ENCODE assay signal across 8 mouse cellular contexts in the genomic region with DNA sequence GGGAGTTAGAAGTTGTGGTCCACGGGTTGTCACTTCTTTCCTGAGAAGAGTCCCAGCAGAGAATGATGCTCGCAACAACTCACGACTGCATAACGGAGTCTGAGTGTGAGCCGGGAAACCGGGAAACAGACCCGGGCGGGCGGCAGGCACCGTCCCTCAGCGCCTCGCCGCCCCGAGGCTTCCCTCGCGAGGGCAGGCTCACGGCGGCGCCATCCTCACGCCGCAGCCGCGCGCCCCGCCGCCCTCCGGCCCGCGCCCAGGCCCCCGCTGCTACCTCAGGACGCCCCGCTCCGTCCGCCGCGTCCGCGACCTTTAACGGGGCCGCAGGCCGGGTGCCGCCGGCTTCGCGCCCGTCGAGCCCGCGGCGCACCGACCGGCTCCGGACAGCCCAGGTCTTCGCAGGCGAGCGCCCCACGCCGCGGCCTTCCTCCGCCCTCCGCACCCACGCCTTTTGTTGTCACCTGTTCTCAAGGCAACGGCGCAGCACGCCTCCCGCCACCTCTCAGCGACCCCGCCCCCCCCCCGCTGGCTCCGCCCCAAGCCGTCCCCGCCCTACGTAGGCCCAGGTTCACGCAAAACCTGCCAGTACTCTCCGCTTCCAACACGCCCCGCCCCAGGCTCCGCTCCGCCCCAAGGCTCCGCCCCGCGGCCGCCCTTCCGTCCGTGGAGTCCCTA. TPM values are rescaled to one million over a fixed set of nuclear protein-coding genes. Genes with fewer than 3 reads are reported as not detected.
DNase-seq lines count a peak whose midpoint lies in the region; ATAC-seq lines count a peak whose summit lies in the region.

A gene (minus strand): TSS at position 494 of the 675 bp plus-strand sequence.

- H3K36me3 ChIP-seq in hindbrain, embryonic 14.5 days (replicated peaks; ENCODE audit: control insufficient read depth, insufficient read depth), result no peaks in the 10 kb centered on the region

- peak; percentile 77 for DNase-seq in WW6 (ENCODE audit: low read depth, low spot score)
- DNase-seq in cerebellum, postnatal 25 days, result peak; percentile 69 to 83
- DNase-seq in frontal cortex, postnatal 36 days (ENCODE audit: low spot score in 2 of 2), result peak; percentile 27 to 34
- peak; percentile 77 for DNase-seq in hindbrain, embryonic 14.5 days (ENCODE audit: low spot score)
- DNase-seq in left cerebral cortex, adult 11 months (ENCODE audit: low spot score), result peak; percentile 28
- DNase-seq in lung, postnatal 36 days, result peak; percentile 90
- peak; percentile 94 for DNase-seq in retina, postnatal 1 day
- DNase-seq in thymus, postnatal 4 days, result peak; percentile 93

- H3K4me3 ChIP-seq in hindbrain, embryonic 14.5 days (replicated peaks; ENCODE audit: low read length), result peak within 1 kb of the TSS; percentile 70

- peak; percentile 96 for ATAC-seq in hindbrain, embryonic 14.5 days (ENCODE audit: low FRiP score)

- 0 out of 2 replicates have a peak within 1 kb of the TSS, but pooled peaks have one; percentile 20 for H3K27ac ChIP-seq in hindbrain, embryonic 14.5 days

- H3K9ac ChIP-seq in hindbrain, embryonic 14.5 days, result peak within 1 kb of the TSS; percentile 69

- peaks cover 7% of the 10 kb centered on the region; the same call in 1 of the 2 replicates for H3K27me3 ChIP-seq in hindbrain, embryonic 14.5 days (ENCODE audit: control insufficient read depth, insufficient read depth, low read length)

- 0 out of 2 replicates have a peak, but pooled peaks cover 4% of the 10 kb centered on the region for H3K9me3 ChIP-seq in hindbrain, embryonic 14.5 days (ENCODE audit: control insufficient read depth, low read length)

- peak within 1 kb of the TSS; percentile 88 for H3K4me2 ChIP-seq in hindbrain, embryonic 14.5 days (replicated peaks)

- WGBS in hindbrain, embryonic 14.5 days, result 1% methylated on average over 72 of the region's 85 CpGs

- H3K4me1 ChIP-seq in hindbrain, embryonic 14.5 days (replicated peaks; ENCODE audit: control insufficient read depth, insufficient read depth, low read length), result no peaks in the 10 kb centered on the region

RNA-seq across cellular contexts. Expression of the gene that starts here (rescaled TPM):
- 2.7 and 3.1 TPM in 2 replicates for polyA plus RNA-seq in hindbrain, embryonic 14.5 days (2014; fragmentation: Nextera tagmentation; extraction: Ambion mirVana)

Comparison
In these comparisons a context has a peak if more than half of its experiments do, and no peak if none do; other contexts are left out.
1. Peak in every context shown above with its lines: DNase-seq, ATAC-seq, H3K4me3 ChIP-seq and H3K27ac ChIP-seq.
2. DNase-seq: peak in every context shown above with its lines; median percentile 94 in retina, postnatal 1 day; 93 in thymus, postnatal 4 days; 90 in lung, postnatal 36 days; 77 in WW6; 77 in hindbrain, embryonic 14.5 days; 76 in cerebellum, postnatal 25 days; 30 in frontal cortex, postnatal 36 days; 28 in left cerebral cortex, adult 11 months.